Mouse (Mus musculus) left cerebral cortex, postnatal 4 days (tissue): ENCODE measurements around the gene Ntrk3. TPM values are rescaled to one million over a fixed set of nuclear protein-coding genes. Genes with fewer than 3 reads are reported as not detected.

Experiments used
- DNase-seq: peaks from one replicate; pipeline ENCODE4 v3.0.0-alpha.2; 2022
- intact Hi-C: fragments of 180-260 bp; cut with DNase I; formaldehyde crosslinking; loops from one replicate; pipeline ENCODE4 v1.15.1; 2025
- total RNA-seq, 2 experiments: library from RNA; stranded (reverse); gene quantifications; 2 replicates each; pipeline ENCODE4 v1.2.3; 2021

Gene Ntrk3
- total RNA-seq, 2 experiments from 2014 or later: 130 to 143 TPM

DNA sequence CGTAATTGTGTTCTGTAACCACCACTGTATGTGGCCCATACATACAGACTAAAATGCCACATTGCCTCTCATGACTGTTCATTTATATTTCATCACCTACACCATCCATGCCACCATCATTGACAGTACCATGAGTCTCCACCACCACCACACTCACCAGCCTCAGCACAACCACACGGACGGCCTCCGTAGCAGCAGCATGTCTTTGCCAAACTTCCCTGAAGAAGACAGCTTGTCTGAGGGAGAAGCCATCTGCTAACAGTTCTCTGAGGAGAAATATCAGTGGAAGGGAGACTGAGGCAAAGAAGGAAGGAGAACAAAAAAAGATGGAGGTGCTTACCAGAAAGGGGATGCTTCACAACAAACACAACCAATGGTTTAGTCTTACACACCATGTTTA, 15.8 kb downstream of the Ntrk3 start:
- intact Hi-C loops: no loop called here
- DNase-seq: no peak

DNA sequence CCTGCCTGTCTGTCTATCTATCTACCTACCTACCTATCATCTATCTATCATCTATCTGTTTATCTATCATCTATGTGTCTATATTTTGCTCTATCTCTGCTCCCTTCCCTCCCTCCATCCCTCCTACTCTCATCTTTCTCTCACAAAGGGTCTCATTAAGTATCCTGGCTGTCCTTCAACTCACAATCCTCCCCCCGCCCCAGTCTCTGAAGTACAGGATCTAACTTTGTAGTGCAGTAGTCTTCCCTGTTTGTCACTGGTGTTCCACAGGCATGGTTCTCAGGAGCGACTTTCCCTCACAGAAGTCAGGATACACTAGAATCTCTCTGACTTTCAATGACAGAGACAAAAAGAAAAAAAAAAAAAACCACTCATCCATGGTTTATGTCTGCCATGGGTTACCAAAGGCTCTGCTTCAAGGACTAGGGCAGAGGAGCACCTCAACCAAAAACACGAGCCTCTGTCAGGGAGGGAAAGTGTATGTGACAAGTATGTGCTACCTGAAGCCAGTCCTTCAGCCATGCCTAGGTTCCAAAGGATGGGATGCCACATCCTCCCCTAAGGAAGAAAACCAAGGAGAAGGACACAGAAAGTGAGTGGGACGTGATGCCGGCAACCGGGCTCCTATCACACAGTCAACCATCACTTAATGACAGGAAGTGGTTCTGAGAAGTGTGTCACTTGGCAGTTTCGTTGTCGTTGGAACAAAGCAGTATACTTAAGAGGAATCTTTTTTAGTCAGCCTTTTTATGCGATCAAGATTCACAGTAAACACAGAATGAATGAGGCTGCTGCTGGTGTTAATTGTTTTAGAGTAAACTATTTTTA, 16.6 kb downstream of the Ntrk3 start:
- intact Hi-C loops: no loop called here
- DNase-seq: no peak

- intact Hi-C loops: no loop called here
Measured at GRCm38 (mm10) chr7:78719795-78720460, 17.9 kb downstream of the Ntrk3 start.

DNA sequence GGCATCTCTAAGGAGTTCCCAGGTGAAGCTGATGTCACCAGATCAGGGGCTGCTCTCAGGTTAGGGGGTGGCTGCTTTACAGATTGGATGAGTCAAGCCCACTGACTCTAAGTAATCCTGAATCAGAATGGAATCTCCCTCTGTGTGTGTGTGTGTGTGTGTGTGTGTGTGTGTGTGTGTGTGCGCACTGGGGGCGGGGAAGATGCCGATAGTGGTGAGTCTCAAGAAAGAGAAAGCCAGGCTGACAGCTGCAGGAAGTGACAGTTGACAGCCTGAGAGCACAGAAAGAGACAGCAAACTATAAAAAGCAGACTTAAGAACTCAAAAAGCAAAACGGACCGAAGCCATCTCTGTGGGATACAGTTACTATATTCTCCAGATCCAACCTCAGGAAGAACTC, 18.7 kb downstream of the Ntrk3 start:
- DNase-seq: no peak
- intact Hi-C loops: no loop called here

More at GRCm38 (mm10) chr7:78719795-78720460, 17.9 kb downstream of the Ntrk3 start:
- DNase-seq: no peak

DNA sequence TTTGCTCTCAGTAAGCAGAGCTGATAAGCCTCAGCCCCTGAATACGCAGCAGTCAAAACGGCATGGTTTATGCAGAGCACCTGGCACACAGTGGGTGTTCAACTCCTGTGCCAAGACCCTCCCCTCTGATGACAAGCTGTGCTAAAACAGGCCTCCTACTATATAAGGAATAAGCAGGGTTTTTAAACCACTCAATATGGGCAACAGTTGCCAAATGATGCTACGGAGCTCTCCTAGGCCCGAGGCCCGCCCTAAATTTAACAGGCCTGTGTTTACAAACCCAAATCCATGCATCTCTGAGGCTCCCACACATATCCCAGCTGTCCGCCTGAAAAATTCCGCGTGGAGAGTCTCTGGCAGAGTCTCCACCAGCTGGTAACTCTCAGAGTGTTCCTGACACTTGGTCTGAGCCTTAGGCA, 19.6 kb downstream of the Ntrk3 start:
- intact Hi-C loops: no loop called here
- peak; percentile 62 for DNase-seq

DNA sequence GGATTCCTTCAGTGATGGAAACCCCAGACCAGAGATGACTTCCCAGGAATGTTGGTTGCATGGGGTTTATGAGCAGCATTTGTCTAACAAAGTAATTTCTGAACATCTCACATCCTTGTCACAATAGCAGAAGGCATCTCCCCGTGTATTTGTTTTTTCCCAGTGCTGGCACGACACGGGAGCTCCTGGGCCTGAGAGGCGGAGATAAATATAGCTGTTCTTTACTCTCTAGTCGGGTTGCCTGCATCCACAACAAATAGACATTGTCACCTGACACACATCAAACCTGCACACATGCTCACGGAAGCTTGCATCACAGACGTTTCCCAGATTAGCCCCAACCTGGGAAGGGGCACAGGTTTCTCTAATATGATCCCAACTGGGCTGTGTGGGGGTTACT, 30.1 kb downstream of the Ntrk3 start:
- DNase-seq: no peak
- intact Hi-C loops: no loop called here

- intact Hi-C loops: no loop called here
- DNase-seq: no peak
Measured at GRCm38 (mm10) chr7:78707122-78707521, 30.7 kb downstream of the Ntrk3 start.

GRCm38 (mm10) chr7:78702676-78703075, 35.1 kb downstream of the Ntrk3 start:
- intact Hi-C loops: no loop called here

GRCm38 (mm10) chr7:78695200-78695599, 42.6 kb downstream of the Ntrk3 start:
- DNase-seq: no peak
- intact Hi-C loops: no loop called here

More at GRCm38 (mm10) chr7:78702676-78703075, 35.1 kb downstream of the Ntrk3 start:
- DNase-seq: no peak

DNA sequence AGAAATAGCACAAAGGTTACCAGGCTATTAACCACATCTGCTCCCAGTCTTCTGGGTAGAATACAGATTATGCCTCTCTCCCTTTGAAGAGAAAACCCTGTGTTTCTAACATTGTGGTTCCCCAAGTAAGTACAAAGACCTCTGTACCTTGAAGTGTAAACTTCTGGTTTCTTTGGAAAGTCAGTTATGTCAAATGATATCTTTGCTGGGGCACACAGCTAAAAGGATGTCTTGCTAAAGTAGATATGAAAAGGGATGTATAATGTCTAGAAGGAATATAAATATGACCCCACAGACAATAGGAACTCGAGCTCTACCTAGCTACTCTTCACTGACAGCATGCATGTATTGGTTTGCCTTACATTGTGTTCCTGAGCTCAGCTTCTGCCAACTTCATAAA, 44.7 kb downstream of the Ntrk3 start:
- no peak for DNase-seq
- intact Hi-C loops: no loop called here

DNA sequence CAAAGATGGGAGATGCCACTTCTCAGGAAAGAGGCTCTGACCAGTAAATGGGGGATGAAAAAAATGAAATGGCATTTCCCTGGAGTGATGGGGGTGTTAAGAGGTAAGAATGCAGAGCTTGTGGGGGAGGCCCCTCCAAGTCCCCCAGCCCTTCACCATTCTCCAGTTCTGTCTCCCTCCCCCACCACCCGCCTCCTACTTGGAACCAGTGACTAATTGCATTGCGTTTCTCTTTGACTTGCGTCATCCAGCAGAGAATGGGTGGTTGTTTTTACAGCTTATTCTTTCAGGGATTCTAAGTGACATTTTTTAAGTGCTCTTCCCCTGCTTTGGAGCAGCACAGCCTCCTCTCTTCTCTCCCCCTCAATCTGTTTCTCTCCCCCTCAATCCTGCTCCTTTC, 46.9 kb downstream of the Ntrk3 start:
- no peak for DNase-seq
- intact Hi-C loops: no loop called here

GRCm38 (mm10) chr7:78684943-78685342, 52.9 kb downstream of the Ntrk3 start:
- intact Hi-C loops: no loop called here

GRCm38 (mm10) chr7:78680871-78681270, 56.9 kb downstream of the Ntrk3 start:
- DNase-seq: peak; percentile 73
- intact Hi-C loops: no loop called here

More at GRCm38 (mm10) chr7:78684943-78685342, 52.9 kb downstream of the Ntrk3 start:
- no peak for DNase-seq

GRCm38 (mm10) chr7:78669407-78669806, 68.4 kb downstream of the Ntrk3 start:
- no peak for DNase-seq
- intact Hi-C loops: no loop called here

GRCm38 (mm10) chr7:78668916-78669315, 68.9 kb downstream of the Ntrk3 start:
- intact Hi-C loops: no loop called here
- no peak for DNase-seq

DNA sequence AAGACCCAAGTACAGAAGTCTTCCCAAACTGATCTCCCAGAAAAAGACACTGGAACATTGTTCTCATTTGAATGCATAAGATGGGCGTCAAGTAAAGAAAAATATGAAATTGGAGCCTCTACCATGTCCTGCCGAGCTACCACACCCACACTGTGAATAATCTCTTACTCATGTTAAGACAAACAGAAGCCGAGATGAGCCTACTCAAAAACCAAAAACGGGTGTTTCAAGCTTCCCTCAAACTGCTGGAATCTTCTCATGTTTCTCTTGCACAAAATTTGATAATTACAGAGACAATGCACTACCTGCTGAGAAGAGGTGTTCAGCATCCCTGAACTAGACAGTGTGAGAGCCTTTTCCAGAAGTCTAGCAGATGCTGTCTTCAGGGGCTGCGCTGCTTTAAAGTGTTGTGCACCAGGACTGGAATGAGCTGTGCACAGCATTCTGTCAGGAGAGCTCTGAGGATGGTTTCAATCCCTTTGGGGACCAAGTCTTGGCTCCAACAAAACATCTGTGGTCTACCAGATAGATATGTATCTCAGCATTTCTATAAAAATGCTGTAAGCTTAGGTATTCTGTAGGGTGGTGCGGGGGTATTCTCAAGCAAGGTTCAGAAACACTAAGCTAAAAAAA, 69.7 kb downstream of the Ntrk3 start:
- intact Hi-C loops: no loop called here
- DNase-seq: no peak

DNA sequence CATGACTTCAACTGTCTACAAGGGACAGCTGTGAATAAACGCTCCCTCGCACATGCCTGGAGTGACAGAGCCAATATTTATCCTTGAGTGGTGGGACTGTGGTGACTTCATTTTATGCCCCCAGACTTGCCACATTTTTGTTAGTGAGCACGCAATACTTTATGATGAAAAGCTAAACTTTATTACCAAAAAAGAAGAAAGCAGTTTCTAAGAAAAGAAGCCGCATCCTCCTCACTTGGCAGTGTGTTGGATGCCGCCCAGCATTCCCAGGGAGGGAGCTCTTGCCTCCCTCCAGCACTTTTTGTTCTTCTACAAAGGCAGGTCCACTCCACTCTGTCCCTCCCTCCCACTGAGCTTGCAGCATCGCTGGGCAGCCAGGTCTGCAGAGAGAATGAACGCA, 77.0 kb downstream of the Ntrk3 start:
- intact Hi-C loops: no loop called here
- no peak for DNase-seq

DNA sequence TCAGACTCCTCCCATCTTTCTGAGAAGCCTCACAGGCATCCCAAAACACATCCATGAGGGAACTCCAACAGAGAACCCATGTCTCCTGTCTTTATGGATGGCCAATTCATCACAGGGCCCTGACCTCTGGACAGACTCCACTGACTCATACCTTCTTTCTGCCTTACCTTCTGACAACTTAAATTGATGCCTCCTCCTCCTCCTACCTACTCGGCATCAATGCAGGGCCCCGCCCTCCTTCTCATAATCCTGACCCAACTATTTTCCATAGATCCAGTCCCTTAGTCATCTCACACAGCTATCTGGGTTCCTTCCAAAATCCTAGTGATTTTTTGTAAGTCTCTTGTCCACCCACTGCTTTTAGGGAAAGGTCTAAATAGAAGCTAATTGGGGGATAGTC, 78.0 kb downstream of the Ntrk3 start:
- intact Hi-C loops: no loop called here
- DNase-seq: no peak

DNA sequence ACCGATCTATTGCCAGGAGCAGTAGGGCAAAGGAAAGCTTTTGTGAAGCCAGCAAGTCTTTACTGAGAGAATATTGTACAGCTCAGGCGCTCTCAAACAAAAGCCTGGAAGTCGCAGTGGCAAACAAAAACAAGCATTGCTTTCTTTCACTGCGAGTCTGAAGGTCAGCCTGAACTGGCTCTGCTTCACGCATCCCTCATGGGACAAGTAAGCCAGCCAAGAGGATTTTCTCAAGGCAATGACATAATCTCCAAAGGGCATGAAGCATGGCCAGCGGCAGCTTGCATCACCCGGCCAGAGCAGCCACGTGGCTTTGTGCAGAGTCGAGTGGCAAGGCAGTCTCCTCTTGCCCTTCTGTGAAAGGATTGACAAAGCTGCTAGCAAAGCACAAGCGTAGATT, 79.8 kb downstream of the Ntrk3 start:
- DNase-seq: peak; percentile 69
- intact Hi-C loops: no loop called here

DNA sequence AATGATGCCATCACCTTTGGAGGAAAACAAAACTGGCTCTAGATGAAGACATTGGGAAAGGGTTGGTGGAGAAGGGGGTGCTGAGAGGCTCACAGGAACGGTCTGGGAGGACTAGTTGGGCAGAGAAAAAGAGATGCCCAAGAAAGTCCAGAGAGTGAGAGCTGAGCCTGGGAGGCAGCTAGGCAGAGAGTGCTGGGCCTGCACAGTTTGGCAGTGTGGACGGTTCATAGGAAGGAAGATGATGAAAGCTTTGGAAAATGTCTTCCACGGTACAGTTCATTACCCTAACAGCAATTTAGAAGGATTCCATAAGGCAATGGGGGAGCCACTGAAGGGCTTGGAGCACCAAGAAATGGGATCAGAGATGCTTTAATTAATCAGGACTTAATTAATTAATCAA, 81.6 kb downstream of the Ntrk3 start:
- intact Hi-C loops: no loop called here
- DNase-seq: no peak

GRCm38 (mm10) chr7:78653686-78654085, 84.1 kb downstream of the Ntrk3 start:
- DNase-seq: no peak
- intact Hi-C loops: no loop called here

GRCm38 (mm10) chr7:78652296-78652695, 85.5 kb downstream of the Ntrk3 start:
- DNase-seq: no peak
- intact Hi-C loops: no loop called here
